Mouse (Mus musculus): Measurements from ENCODE around the gene Prkca. TPM values are rescaled to one million over a fixed set of nuclear protein-coding genes. Genes with fewer than 3 reads are reported as not detected.

Prkca gene
- polyA plus RNA-seq, 1 experiment: 7.4 TPM

DNA sequence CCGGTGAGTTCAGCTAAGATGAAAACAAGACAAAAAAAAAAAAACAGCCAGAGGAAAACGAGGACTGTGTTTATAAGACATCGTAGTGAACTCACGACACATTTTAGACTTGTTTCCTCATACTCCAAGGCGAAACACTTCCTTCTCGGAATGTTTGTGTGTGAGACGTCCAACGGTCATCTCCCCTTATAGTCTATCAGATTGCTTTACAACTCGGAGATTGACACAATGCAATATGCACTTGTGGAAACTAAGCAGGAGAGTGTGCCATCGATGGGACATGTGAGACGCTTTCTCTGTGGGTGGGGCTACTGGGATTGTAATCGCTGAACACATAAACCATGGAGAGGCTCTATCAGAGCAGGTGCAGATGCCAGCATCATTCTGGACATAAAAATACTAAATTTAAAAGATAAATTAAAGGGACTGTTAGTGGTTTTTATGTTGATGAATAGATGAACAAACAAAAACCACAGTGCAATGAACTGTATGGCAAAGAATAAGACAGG, 49.4 kb downstream of the Prkca start:
- Histone ChIP-seq H3K4me3 (ENCODE audit: insufficient read depth, low read depth, low read length) (no peak overlapping the region), H3K27ac (replicated peaks; ENCODE audit: low read depth, low read length) (no peak overlapping the region), H3K4me1 (ENCODE audit: control insufficient read depth, insufficient read depth, insufficient read length, low read length) (no peaks in the 10 kb centered on the region)

GRCm38 (mm10) chr11:108293843-108294242, 49.9 kb downstream of the Prkca start:
- H3K27ac ChIP-seq (replicated peaks; ENCODE audit: low read depth, low read length): no peak overlapping the region
- H3K4me3 ChIP-seq (ENCODE audit: insufficient read depth, low read depth, low read length): no peak overlapping the region
- no peaks in the 10 kb centered on the region for H3K4me1 ChIP-seq (ENCODE audit: control insufficient read depth, insufficient read depth, insufficient read length, low read length)

GRCm38 (mm10) chr11:108289192-108289591, 54.5 kb downstream of the Prkca start:
- no peaks in the 10 kb centered on the region for H3K4me1 ChIP-seq (ENCODE audit: control insufficient read depth, insufficient read depth, insufficient read length, low read length)
- H3K4me3 ChIP-seq (ENCODE audit: insufficient read depth, low read depth, low read length): no peak overlapping the region
- no peak overlapping the region for H3K27ac ChIP-seq (replicated peaks; ENCODE audit: low read depth, low read length)

GRCm38 (mm10) chr11:108287321-108287720, 56.4 kb downstream of the Prkca start:
- no peak overlapping the region for H3K4me3 ChIP-seq (ENCODE audit: insufficient read depth, low read depth, low read length)
- no peak overlapping the region for H3K27ac ChIP-seq (replicated peaks; ENCODE audit: low read depth, low read length)
- no peaks in the 10 kb centered on the region for H3K4me1 ChIP-seq (ENCODE audit: control insufficient read depth, insufficient read depth, insufficient read length, low read length)

DNA sequence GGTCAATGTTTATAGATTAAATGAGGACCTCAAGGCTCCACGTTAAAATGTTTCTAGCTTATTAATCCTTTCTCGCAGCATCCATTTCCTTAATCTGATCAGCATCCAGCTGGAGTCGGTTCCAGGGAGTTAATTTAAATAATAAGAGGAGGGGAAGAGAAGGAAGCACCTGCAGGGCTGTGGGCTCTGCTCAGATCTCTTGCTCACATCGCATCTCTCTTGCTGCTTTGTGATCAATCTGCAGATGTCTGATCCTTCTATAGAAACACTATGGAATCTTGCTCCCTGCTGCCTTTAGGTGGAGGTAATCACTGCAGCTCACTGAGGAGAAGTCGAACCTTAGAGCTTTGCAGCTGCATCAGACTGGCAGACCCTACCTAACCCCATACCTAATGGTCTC, 58.7 kb downstream of the Prkca start:
- Histone ChIP-seq H3K4me3 (ENCODE audit: insufficient read depth, low read depth, low read length) (no peak overlapping the region), H3K4me1 (ENCODE audit: control insufficient read depth, insufficient read depth, insufficient read length, low read length) (no peaks in the 10 kb centered on the region), H3K27ac (replicated peaks; ENCODE audit: low read depth, low read length) (no peak overlapping the region)

DNA sequence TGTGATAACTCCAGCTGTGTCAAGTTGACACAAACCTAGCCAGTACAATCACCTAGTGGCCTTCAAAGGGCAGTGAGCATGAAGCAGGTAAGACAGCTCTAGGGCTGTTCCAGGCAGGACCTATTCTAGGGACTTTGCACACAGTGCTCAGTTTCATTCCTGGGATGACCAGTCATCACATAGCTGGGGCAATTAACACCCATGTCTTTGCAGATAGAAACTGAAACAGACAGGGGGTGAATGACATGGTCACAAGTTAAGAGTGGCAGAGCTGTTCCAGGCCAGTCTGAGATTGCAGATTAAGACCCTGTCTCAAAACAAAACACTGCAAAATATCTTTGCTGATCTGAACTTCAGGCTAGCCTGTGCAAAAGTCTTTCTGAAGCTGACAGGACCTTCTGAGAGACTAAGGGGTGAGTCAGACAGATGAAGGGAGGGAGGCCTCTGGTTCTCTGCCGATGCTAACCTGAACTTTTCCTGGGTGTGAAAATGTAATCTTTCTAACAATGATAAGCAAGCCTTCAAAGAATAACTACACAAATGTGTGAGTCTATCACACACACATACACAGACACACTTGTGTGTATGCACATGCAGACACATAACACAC, 60.8 kb downstream of the Prkca start:
- no peak overlapping the region for H3K27ac ChIP-seq (replicated peaks; ENCODE audit: low read depth, low read length)
- H3K4me3 ChIP-seq (ENCODE audit: insufficient read depth, low read depth, low read length): no peak overlapping the region
- no peaks in the 10 kb centered on the region for H3K4me1 ChIP-seq (ENCODE audit: control insufficient read depth, insufficient read depth, insufficient read length, low read length)

GRCm38 (mm10) chr11:108279748-108280373, 63.9 kb downstream of the Prkca start:
- Histone ChIP-seq H3K4me1 (ENCODE audit: control insufficient read depth, insufficient read depth, insufficient read length, low read length) (no peaks in the 10 kb centered on the region), H3K27ac (replicated peaks; ENCODE audit: low read depth, low read length) (no peak overlapping the region), H3K4me3 (ENCODE audit: insufficient read depth, low read depth, low read length) (no peak overlapping the region)

- no peaks in the 10 kb centered on the region for H3K4me1 ChIP-seq (ENCODE audit: control insufficient read depth, insufficient read depth, insufficient read length, low read length)
- no peak overlapping the region for H3K27ac ChIP-seq (replicated peaks; ENCODE audit: low read depth, low read length)
- H3K4me3 ChIP-seq (ENCODE audit: insufficient read depth, low read depth, low read length): no peak overlapping the region
Observed at GRCm38 (mm10) chr11:108277096-108277495, 66.6 kb downstream of the Prkca start.

DNA sequence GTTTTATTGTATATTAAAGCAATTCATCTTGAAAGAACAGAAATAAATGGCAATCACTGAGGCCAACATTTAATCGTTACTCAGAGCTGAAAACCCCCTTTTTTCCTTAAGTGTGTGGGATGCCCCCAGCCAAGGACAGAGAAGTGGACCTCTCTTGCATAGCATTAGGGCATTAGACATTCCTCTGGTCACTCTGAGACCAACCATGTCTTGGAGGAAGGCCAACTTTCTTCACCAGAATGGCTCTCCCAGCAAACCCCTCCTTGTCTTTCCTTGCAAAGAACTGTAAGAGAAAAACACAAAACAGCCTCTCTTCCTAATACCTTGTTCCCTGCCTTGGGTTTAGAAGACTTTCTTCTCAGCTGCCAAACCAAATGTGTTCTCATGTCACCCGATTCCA, 67.6 kb downstream of the Prkca start:
- no peak overlapping the region for H3K4me3 ChIP-seq (ENCODE audit: insufficient read depth, low read depth, low read length)
- no peak overlapping the region for H3K27ac ChIP-seq (replicated peaks; ENCODE audit: low read depth, low read length)
- no peaks in the 10 kb centered on the region for H3K4me1 ChIP-seq (ENCODE audit: control insufficient read depth, insufficient read depth, insufficient read length, low read length)

DNA sequence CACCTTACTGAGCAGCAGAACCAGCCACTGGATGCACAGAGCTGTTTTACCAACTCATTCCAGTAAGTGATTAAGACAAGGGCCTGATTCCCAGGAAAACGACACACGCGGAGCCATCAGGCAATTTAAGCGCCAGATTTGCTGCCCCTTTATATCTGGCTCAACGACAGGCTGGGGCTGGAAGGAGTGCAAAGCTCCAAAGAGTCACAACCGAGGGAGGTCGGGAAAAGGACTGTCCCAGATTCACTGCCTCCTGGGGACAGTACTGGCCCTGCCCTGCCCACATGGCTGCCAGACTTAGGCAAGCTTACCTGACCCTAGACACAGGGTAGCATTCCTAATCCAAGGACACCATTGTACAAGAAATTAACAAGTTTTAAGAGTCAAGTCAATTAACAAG, 69.7 kb downstream of the Prkca start:
- Histone ChIP-seq H3K4me1 (ENCODE audit: control insufficient read depth, insufficient read depth, insufficient read length, low read length) (no peaks in the 10 kb centered on the region; the same call in 1 of the 2 replicates), H3K27ac (replicated peaks; ENCODE audit: low read depth, low read length) (no peak overlapping the region), H3K4me3 (ENCODE audit: insufficient read depth, low read depth, low read length) (no peak overlapping the region)

GRCm38 (mm10) chr11:108273415-108273965, 70.2 kb downstream of the Prkca start:
- Histone ChIP-seq H3K27ac (replicated peaks; ENCODE audit: low read depth, low read length) (no peak overlapping the region), H3K4me1 (ENCODE audit: control insufficient read depth, insufficient read depth, insufficient read length, low read length) (no peaks in the 10 kb centered on the region; the same call in 1 of the 2 replicates)

DNA sequence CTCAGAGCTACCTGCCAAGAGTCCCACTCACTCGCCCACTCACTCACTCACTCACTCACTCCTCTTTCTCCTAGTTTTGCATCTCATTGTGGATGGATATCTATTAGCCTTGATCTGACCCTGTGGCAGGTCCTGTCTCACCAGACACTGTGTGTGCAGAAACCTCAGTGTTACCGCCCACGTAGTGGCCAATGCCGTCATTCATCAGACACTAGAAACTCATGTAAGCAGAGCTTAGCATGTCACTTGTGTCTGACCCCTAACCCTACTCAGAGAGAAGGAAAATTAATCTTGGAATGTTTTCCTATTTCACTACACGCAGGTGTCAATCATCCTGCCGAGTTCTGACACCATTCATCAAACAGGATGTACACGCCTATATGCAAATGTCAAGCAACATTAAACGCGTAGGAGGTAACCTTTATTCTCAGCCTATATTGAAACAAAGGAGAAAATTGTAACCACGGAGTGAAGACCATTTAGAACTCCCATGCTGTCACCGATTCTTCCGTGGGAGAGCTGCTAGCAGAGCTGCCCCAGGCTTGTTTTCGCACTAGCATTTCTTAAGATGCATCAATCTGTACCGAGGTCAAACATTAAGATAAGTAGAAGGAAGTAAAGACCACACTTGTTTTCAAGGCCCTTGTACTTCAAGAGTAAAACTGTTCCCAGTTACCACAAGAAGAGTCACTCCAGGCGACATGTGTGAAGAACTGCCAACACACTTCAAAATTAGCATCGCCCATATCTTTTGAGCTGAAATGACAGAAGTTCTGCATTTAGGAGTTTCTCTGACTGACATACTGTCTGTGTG, 70.9 kb downstream of the Prkca start:
- peaks cover 4% of the 10 kb centered on the region for H3K4me1 ChIP-seq (ENCODE audit: control insufficient read depth, insufficient read depth, insufficient read length, low read length)
- no peak overlapping the region for H3K27ac ChIP-seq (replicated peaks; ENCODE audit: low read depth, low read length)
- H3K4me3 ChIP-seq (ENCODE audit: insufficient read depth, low read depth, low read length): no peak overlapping the region

More at GRCm38 (mm10) chr11:108273415-108273965, 70.2 kb downstream of the Prkca start:
- H3K4me3 ChIP-seq (ENCODE audit: insufficient read depth, low read depth, low read length): no peak overlapping the region

DNA sequence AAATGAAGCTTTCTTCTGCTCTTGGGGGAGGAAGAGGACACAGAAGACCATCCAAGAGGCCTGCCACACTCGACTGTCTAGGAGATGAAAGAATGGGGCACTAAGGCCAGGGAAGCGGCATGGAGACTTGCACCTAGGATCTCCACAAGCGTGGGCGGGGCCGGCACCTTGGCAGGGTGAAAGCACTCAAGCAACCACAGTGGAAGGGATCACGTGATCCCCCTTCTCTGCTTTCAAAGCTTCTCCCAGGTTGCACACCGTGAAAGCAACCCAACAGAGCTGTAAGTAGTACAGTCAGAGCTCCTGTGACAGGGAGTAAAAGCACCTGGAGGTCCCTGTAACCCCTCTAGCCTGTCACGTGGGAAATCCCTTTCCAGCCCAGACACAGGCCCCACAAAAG, 72.4 kb downstream of the Prkca start:
- peaks cover 10% of the 10 kb centered on the region for H3K4me1 ChIP-seq (ENCODE audit: control insufficient read depth, insufficient read depth, insufficient read length, low read length)
- H3K4me3 ChIP-seq (ENCODE audit: insufficient read depth, low read depth, low read length): no peak overlapping the region
- H3K27ac ChIP-seq (replicated peaks; ENCODE audit: low read depth, low read length): no peak overlapping the region

DNA sequence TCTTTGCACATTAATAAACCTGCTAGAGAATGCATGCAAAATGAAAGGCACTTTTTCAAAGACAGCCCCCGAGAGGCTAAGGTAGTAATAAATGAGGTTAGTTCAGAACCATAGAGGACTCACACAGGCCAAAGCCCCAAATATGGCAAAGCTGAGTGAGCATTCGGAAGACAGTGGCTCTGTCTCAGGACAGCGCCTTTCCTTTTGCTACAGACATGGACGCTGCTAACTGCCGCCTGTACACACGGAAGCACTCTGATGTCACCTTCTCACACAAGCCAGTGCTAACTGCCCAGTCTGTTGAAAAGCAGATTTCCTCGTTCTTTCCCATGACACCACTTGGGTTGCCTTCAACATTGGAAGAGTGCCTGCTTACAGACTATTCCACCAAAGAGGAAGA, 74.2 kb downstream of the Prkca start:
- Histone ChIP-seq H3K27ac (replicated peaks; ENCODE audit: low read depth, low read length) (no peak overlapping the region), H3K4me1 (ENCODE audit: control insufficient read depth, insufficient read depth, insufficient read length, low read length) (peaks cover 10% of the 10 kb centered on the region), H3K4me3 (ENCODE audit: insufficient read depth, low read depth, low read length) (no peak overlapping the region)

Data from brown adipose tissue, adult 24 weeks (tissue).